Mouse (Mus musculus): ENCODE results near the gene Peg12. TPM values are rescaled to one million over a fixed set of nuclear protein-coding genes. Genes with fewer than 3 reads are reported as not detected.

Peg12 gene
- 26.3 and 33.5 TPM in 2 replicates for polyA plus RNA-seq (2014; fragmentation: Nextera tagmentation; extraction: Ambion mirVana)

DNA sequence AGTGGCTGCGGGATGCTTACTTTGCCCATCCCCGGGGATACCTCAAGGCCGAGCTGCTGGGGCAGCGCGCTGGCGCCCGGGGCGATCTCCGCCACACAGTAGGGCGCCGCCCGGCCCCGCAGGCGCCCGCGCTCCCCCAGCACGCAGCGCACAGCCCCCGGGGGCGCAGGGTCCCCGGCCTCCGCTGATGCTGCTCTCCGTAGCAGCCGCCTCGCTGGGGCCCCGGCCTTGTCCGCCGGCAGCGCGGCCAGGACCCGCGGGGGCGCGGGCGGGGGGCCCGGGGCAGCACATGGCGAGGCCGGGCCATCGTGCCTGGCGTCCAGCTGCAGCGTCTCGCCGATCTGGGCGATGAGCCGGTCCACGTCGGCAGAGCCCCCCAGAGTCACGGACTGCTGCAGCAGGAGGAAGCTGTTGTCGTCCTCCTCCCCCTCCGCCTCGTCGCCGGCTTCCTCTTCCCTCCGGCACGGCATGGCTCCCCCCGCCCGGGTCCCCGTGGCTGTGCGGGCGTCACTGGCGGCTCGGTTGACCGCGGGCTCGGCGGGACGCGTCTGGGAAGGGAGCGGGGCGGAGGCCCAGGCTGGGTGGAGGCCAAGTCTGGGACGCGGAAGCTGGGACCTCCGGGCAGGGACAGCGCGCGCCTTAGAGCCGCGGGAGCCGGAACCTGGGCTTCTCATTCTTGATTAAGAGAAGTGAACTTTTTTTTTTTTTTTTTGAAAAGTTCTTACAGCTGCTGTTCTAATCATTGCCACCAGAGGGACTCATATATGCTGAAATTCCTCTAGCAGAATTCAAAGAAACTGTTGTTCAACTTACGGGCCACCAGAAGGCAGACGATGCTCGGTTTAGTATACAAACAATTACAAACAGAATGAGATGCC lies at the start of gene Peg12:
TSS of gene Peg12 (minus strand) at position 633 of the 878 bp plus-strand sequence.
- H3K4me3 ChIP-seq (ENCODE audit: low read depth, low read length), result peak within 1 kb of the TSS; percentile 55
- 33% methylated on average over 47 of the region's 82 CpGs for WGBS
- H3K9me3 ChIP-seq (ENCODE audit: control insufficient read depth, low read length), result no peaks in the 10 kb centered on the region
- peak; percentile 86 for ATAC-seq (ENCODE audit: low read depth)
- peak within 1 kb of the TSS; percentile 78 for H3K9ac ChIP-seq (ENCODE audit: low read depth, low read length)
- no peaks in the 10 kb centered on the region for H3K27me3 ChIP-seq (replicated peaks; ENCODE audit: control insufficient read depth, insufficient read depth, low read length)
- DNase-seq (ENCODE audit: low spot score), result peak; percentile 81
- peak within 1 kb of the TSS; percentile 92 for H3K27ac ChIP-seq (replicated peaks; ENCODE audit: low read depth, low read length)
- no peaks in the 10 kb centered on the region for H3K4me1 ChIP-seq (ENCODE audit: control insufficient read depth, insufficient read depth, low read length)
- H3K4me2 ChIP-seq (ENCODE audit: low read depth, low read length), result peak within 1 kb of the TSS; percentile 61
- no peaks in the 10 kb centered on the region for H3K36me3 ChIP-seq (ENCODE audit: control insufficient read depth, insufficient read depth, low read length)

- Histone ChIP-seq H3K4me3 (ENCODE audit: low read depth, low read length) (no peak overlapping the region), H3K27ac (replicated peaks; ENCODE audit: low read depth, low read length) (no peak overlapping the region), H3K36me3 (ENCODE audit: control insufficient read depth, insufficient read depth, low read length) (no peaks in the 10 kb centered on the region), H3K4me2 (ENCODE audit: low read depth, low read length) (no peak overlapping the region), H3K9ac (ENCODE audit: low read depth, low read length) (no peak overlapping the region), H3K27me3 (replicated peaks; ENCODE audit: control insufficient read depth, insufficient read depth, low read length) (no peaks in the 10 kb centered on the region), H3K9me3 (ENCODE audit: control insufficient read depth, low read length) (no peaks in the 10 kb centered on the region), H3K4me1 (ENCODE audit: control insufficient read depth, insufficient read depth, low read length) (no peaks in the 10 kb centered on the region)
- DNase-seq (ENCODE audit: low spot score) (no peak), ATAC-seq (ENCODE audit: low read depth) (no peak)
- WGBS, result 26% methylated on average over 2 of the region's 2 CpGs
These were observed 21.8 kb upstream of the Peg12 start for GRCm38 (mm10) chr7:62486139-62486538.

DNA sequence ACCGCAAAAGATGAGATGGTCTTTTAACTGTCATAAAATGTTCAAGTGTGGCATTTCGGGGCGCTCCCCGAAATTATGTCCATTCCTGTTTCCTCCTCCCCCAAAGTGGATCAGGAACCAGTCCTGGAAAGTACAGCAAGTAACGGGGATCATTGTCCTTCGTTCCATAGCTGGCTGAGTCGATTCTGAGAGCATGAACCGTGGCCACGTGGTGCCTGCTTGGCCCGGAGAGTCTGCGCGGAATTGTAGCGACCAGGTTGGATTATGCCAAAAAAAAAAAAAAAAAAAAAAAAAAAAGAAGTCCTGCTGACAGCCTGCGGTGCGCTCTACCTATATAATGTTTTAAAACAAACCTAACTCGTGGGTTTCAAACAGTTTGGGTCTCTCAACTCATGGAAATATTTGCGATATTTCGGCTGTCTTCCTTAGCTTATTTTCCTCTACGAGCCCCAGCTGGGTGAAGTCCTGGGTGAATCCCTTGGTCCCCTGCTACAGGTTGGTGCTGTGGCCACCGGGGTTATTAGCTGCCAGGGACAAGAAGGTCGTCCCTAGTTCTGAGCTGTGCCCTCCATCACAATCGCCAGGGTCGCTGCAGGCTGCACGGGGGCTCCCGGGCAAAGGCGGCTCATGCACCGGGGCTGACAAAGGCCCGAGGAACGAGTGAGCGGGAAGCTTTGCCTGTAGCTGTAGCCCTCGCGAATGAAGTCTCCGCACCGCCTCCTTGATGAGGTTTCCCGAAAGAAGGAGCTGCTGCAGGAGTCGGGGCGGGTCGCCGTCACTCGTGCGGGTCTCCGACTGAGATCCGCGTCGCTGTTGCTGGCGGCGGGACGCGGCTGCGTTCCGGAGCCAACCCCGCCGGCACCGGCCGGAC lies 1.1 kb downstream of the Peg12 start:
- H3K36me3 ChIP-seq (ENCODE audit: control insufficient read depth, insufficient read depth, low read length), result no peaks in the 10 kb centered on the region
- H3K4me2 ChIP-seq (ENCODE audit: low read depth, low read length), result peak overlapping the region; percentile 61
- no peaks in the 10 kb centered on the region for H3K27me3 ChIP-seq (replicated peaks; ENCODE audit: control insufficient read depth, insufficient read depth, low read length)
- no peaks in the 10 kb centered on the region for H3K4me1 ChIP-seq (ENCODE audit: control insufficient read depth, insufficient read depth, low read length)
- peak; percentile 34 for DNase-seq (ENCODE audit: low spot score)
- H3K9ac ChIP-seq (ENCODE audit: low read depth, low read length), result peak overlapping the region; percentile 78
- no peaks in the 10 kb centered on the region for H3K9me3 ChIP-seq (ENCODE audit: control insufficient read depth, low read length)
- WGBS, result 33% methylated on average over 51 of the region's 55 CpGs
- H3K4me3 ChIP-seq (ENCODE audit: low read depth, low read length), result peak overlapping the region; percentile 55
- peak overlapping the region; percentile 92 for H3K27ac ChIP-seq (replicated peaks; ENCODE audit: low read depth, low read length)
- ATAC-seq (ENCODE audit: low read depth), result peak; percentile 17

- no peaks in the 10 kb centered on the region for H3K36me3 ChIP-seq (ENCODE audit: control insufficient read depth, insufficient read depth, low read length)
- DNase-seq (ENCODE audit: low spot score) (peak; percentile 83), ATAC-seq (ENCODE audit: low read depth) (peak; percentile 79)
- no peaks in the 10 kb centered on the region for H3K9me3 ChIP-seq (ENCODE audit: control insufficient read depth, low read length)
- peak overlapping the region; percentile 55 for H3K4me3 ChIP-seq (ENCODE audit: low read depth, low read length)
- peak overlapping the region; percentile 61 for H3K4me2 ChIP-seq (ENCODE audit: low read depth, low read length)
- H3K27me3 ChIP-seq (replicated peaks; ENCODE audit: control insufficient read depth, insufficient read depth, low read length), result no peaks in the 10 kb centered on the region
- H3K9ac ChIP-seq (ENCODE audit: low read depth, low read length), result peak overlapping the region; percentile 53
- H3K4me1 ChIP-seq (ENCODE audit: control insufficient read depth, insufficient read depth, low read length), result no peaks in the 10 kb centered on the region
- 29% methylated on average over 12 of the region's 13 CpGs for WGBS
- peak overlapping the region; percentile 54 for H3K27ac ChIP-seq (replicated peaks; ENCODE audit: low read depth, low read length)
These were observed 1.9 kb downstream of the Peg12 start for GRCm38 (mm10) chr7:62462229-62463006.

- Histone ChIP-seq H3K4me3 (ENCODE audit: low read depth, low read length) (no peak overlapping the region), H3K9ac (ENCODE audit: low read depth, low read length) (no peak overlapping the region), H3K4me2 (ENCODE audit: low read depth, low read length) (no peak overlapping the region), H3K27ac (replicated peaks; ENCODE audit: low read depth, low read length) (no peak overlapping the region), H3K9me3 (ENCODE audit: control insufficient read depth, low read length) (no peaks in the 10 kb centered on the region), H3K36me3 (ENCODE audit: control insufficient read depth, insufficient read depth, low read length) (no peaks in the 10 kb centered on the region), H3K4me1 (ENCODE audit: control insufficient read depth, insufficient read depth, low read length) (no peaks in the 10 kb centered on the region), H3K27me3 (replicated peaks; ENCODE audit: control insufficient read depth, insufficient read depth, low read length) (no peaks in the 10 kb centered on the region)
- WGBS, result 15% methylated on average over 2 of the region's 2 CpGs
- no peak for ATAC-seq (ENCODE audit: low read depth)
- no peak for DNase-seq (ENCODE audit: low spot score)
These were observed 12.0 kb downstream of the Peg12 start for GRCm38 (mm10) chr7:62452353-62452752.

DNA sequence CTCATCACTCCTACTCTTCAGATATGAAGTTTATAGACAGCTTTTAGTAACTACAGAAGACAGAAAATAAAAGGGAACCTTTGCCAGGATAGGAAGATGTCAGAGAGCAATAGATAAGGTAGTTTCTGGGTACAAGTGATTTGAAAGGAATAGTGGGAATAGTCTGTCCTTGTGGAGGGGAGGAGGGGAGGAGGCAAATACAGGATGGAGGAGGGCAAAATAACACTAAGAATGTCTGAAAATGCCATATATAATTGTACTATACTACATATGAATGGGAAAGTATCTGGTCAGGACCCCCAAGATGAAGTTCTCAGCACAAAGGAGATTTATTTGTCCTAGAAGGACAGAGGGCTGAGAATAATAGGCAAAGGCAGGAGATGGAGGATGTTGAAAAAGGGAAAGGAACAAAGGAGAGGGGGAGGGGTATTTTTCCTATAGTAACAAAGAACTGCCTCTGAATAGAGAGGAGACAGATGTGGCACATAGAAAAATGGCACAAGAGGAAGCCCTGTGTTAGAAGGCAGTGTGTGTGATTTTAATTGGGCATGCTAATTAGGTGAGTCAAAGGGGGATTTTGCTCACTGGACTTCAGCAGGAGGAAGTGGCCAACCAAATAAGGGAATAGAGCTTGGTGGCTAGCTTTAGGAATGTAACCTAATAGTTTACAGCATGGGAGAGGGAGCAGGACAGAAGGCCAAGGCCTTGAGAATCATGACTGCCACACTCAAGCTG lies 18.7 kb downstream of the Peg12 start:
- DNase-seq (ENCODE audit: low spot score), result no peak
- peak; percentile 47; the same call in 1 of the 2 replicates for ATAC-seq (ENCODE audit: low read depth)
- Histone ChIP-seq H3K4me1 (ENCODE audit: control insufficient read depth, insufficient read depth, low read length) (no peaks in the 10 kb centered on the region), H3K4me3 (ENCODE audit: low read depth, low read length) (no peak overlapping the region), H3K9me3 (ENCODE audit: control insufficient read depth, low read length) (no peaks in the 10 kb centered on the region), H3K4me2 (ENCODE audit: low read depth, low read length) (no peak overlapping the region), H3K27me3 (replicated peaks; ENCODE audit: control insufficient read depth, insufficient read depth, low read length) (no peaks in the 10 kb centered on the region), H3K9ac (ENCODE audit: low read depth, low read length) (no peak overlapping the region), H3K27ac (replicated peaks; ENCODE audit: low read depth, low read length) (no peak overlapping the region), H3K36me3 (ENCODE audit: control insufficient read depth, insufficient read depth, low read length) (no peaks in the 10 kb centered on the region)

DNA sequence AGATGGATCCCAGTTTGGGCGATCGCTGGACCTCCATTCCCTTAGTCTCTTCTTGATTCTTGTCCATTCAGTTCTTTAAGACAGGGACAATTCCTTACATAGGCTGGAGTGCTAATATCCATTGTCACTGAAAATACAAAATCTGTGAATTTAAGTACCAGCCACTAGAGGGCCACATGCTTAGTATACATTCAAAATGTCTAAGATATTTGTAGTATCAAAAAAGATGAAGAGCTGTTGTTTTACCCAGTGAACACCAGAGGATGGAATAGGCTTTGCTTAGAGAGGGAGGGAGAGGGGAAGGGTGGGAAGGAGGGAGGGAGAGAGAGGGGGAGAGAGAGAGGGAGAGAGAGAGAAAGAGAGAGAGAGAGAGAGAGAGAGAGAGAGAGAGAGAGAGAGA lies 27.9 kb downstream of the Peg12 start:
- H3K27ac ChIP-seq (replicated peaks; ENCODE audit: low read depth, low read length), result no peak overlapping the region
- DNase-seq (ENCODE audit: low spot score) (peak; percentile 29), ATAC-seq (ENCODE audit: low read depth) (no peak)
- no peaks in the 10 kb centered on the region for H3K27me3 ChIP-seq (replicated peaks; ENCODE audit: control insufficient read depth, insufficient read depth, low read length)
- H3K9ac ChIP-seq (ENCODE audit: low read depth, low read length), result no peak overlapping the region
- no peak overlapping the region for H3K4me3 ChIP-seq (ENCODE audit: low read depth, low read length)
- H3K4me2 ChIP-seq (ENCODE audit: low read depth, low read length), result no peak overlapping the region
- H3K4me1 ChIP-seq (ENCODE audit: control insufficient read depth, insufficient read depth, low read length), result no peaks in the 10 kb centered on the region
- no peaks in the 10 kb centered on the region for H3K9me3 ChIP-seq (ENCODE audit: control insufficient read depth, low read length)
- WGBS, result 45% methylated on average over 2 of the region's 2 CpGs
- no peaks in the 10 kb centered on the region for H3K36me3 ChIP-seq (ENCODE audit: control insufficient read depth, insufficient read depth, low read length)
